Mouse (Mus musculus) WW6 (cell line): ENCODE results near the gene Gipc3.

Experiments used
- DNase-seq: peaks from one replicate; pipeline ENCODE4 v3.0.0-alpha.2; 2013; ENCODE audit warnings: low read depth, low spot score

The Gipc3 gene

DNA sequence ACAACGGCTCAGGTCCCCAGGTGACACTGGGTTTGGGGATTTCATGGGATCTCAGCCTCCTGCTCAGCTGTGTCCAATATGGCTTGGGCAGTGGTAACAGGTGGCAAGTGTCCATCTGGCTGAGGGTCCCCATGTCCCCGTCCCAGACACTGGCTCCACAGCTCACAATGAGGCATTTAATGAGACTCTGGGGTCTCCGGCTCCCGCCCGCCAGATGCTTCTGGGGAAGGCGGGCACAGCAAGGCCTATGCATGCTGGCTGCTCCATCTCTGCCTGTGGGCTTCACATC, 24.1 kb upstream of the Gipc3 start:
- DNase-seq, result no peak

DNA sequence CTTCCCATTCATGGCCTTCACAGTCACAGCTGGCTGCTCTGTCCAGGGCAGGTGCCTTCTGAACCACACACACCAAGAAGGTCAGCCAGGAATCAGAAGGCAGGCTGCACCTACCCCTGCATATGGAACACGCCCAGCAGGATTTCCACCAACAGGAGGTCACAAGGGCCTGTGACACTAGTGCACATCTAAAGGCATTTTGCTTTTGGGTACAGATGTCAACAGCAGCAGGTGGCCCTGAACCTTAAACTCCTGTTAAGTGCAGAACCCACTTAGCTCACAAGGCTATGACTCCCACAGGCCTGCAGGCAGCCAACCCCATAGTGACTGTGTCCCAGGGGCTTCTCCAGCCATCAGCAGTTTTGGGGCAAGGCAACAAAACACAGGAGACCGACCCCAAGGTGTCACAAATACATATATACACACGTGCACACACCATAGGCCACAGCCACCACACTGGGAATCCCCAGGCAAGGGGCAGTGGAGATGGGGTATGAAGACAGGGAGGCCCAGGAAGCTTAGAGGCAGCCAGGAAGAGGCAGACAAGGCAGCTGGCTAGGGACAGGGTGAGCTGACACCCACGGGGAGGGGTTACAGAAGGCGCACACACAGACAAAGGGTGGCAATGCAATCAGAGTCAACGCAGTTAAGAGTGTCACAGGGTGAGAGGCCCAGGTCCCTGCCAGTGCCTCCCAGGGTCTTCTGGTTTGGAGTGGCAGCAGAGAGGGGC, 23.6 kb upstream of the Gipc3 start:
- no peak for DNase-seq

DNA sequence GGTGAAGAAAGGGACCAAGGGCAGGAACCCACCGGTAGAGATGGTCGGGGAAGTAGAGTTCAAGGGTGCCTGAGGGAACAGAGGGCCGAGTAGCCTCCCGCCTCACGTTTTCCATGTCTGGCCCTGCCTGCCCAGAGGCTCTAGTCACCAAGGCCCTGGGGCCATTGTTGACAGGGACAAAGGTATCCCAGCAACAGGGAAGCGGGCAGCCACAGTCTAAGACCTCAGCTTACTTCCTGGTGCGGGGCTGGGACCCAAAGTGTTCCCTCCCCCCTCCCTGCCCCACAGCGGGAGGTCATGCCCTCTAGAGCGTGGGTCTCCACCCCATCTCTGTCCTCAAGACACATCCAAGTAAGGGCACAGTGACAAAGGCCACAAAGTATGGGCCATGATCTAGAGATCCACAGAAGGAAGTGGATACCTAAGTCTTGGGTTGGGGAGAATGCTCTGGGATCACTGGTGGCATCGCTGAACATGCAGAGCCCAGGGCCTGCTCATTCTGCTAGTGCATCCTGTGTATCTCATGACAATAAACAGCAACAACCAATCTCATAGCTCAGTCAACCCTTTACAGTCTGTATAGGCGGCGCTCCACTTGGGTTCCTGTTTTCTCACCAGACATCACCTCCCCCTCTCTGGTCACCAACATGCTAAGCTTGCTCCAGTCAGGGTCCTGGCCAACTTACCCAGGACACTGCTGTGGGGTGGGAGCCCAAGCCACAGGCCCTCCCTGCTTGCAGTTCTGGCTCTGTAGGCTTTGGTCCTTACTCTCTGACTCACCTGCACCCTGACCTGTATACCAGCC, 22.8 kb upstream of the Gipc3 start, which contains the start of gene 4930404N11Rik:
4930404N11Rik (minus strand) TSS at position 145 of the 805 bp plus-strand sequence.
- DNase-seq, result no peak

DNA sequence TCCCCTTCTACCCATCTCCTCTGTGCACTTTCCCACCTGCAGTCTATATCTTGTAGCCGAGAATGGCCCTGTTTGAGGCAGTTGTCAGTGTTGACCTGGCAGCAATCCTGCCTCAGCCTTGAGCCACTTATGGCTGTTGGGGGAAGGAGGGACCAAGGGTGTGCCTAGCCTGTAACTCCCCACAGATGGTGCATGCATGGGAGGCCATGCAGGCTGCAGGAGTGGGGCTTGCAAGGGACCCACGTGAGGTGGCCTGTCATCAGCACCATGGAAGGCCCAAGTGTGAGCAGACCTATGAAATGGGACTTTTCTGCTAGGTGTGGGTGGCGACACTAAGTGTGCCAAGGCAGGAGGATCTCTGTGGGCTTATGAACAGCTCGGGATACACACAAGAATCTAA, 22.0 kb upstream of the Gipc3 start:
- DNase-seq, result no peak

DNA sequence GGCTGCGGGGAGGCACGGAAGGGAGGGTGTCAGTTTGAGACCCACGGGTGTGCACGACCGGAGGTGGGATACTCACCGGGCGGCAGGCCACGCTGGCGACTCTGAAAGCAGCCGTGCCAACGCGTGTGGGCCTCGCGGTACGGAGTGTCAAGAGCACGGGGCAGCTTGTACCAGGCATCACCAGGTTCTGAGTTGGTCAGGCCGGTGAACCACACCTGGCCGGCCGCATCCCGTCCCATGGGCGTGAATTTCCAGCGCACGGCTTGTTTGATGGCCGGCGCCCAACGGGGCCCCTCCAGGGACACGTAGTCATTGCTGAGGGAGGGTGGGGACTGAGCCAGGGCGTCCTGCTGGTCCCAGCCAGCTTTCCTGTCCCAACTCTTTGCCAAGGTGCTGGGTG, 21.6 kb upstream of the Gipc3 start:
- DNase-seq, result no peak

DNA sequence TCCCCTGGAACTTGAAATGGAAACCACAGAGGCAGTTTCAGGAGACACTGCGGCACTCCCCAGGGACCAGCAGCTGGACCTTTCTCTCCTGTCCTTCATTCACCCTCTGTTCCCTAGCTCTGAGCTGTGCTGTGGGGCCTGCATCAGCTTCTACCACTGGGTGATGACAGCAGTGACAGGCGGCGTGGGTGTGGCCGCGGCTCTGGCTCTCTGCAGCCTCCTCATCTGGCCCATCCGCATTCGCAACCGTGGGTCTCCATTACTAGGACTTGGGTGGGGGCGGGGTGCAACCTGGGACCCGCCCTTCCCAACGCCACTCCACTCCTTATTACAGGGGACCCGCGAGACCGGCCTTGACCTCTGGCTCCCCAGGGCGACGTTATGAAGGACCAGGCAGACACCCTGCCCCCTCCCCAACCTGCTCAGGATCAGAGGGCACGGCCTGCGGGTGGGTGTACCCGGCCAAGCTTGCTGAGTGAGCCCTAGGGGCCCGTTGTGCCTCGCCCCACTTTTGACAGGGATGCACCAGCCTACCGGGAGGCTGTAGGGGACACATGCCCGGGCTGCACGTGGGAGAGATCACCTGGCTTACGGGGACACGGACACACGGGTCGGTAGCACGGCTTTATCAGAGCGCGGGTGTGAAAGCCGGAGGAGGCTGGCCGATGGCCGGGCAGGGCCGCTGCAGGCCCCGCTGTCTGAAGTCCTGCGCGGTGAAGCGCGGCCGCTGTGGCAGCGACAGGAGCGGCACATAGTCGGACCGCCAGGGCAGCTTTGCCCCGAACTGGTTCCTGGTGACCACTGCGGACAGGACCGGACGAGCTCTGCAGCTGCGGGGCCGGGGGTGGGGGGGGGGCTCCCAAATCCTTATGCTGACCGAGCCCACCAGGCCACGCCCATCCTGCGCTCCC, 20.6 kb upstream of the Gipc3 start:
- DNase-seq, result no peak

DNA sequence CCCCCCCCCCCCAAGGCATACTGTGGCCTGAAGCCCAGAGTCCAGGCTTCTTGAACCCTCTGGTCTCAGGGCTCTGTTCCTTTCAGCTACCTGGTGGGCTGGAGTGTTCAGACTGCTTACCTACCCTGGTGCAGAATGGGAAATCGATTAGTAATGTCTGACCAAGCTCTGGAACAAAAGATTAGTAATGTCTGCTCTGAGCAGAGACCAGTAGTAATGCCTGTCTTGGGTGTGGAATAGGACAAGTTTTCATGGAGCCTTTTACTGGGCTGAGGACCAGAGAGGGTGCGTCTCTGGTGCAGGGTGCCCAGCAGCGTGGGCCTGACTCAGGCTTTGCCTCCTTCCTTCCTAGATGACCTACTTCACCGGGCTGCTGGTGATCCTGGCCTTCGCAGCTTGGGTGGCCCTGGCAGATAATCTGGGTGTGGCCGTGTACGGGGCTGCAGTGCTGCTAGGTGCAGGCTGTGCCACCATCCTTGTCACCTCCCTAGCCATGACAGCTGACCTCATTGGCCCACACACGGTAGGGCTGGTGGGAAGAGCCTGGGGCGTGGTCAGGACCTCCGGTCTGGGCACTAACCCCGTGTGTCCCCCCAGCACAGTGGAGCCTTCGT, 19.4 kb upstream of the Gipc3 start:
- no peak for DNase-seq

DNA sequence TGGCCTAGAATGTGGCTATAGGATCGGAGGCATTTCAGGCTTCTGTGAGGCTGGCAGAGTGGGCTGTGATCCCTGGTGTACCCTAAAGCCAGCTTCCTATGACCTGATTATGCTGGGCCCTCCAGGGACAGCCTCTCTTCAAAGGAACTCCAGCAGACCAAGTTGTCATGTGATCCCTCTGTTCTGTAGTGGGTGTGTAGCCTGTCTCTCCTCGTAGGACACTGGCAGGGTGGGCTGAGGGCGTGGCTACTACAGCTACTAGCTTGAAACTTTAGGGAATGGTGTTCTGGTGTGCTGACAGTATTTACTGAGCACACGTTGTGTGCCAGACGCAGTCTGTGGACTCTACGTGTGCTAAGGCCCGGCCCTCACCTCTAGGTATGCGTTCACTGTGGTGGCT, 17.7 kb upstream of the Gipc3 start:
- no peak for DNase-seq

DNA sequence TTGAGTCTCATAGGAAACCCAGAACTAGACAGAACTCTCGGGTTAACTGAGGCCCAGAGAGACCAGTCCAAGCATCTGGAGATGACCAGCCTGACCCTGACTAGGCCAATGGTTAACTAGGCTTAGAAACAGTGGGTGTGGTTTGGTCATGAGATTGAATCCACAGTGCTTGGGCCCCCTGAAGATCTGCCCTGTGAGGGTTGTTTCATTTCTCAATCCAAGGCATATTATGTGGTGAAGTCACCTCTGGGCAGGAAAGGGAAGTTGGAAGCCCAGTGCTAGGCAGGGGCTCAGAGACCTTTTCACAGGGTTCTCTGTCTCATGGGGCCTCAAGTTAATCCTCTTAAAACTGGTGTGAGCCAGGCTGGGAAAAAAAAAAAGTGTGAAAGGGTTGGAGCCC, 15.8 kb upstream of the Gipc3 start:
- DNase-seq, result no peak

DNA sequence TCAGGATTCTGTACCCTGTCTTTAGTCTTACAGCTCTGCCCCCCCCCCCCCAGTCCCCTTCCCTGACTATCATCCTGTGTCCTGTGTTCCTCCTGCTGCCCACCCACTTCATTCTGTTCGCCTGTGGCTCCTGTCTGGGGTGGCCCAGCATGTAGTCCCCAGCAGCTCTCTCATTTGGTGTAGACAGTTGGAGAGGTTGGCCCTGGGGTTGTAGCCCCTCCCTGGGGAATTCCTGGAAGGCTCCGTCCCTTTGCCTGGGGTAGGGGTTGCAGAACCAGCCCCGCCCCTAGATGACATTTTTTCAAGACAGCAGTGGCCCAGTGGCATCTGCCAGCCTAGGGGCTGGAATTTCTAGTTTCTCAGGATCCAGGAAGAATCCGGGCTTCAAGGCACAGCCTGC, 15.1 kb upstream of the Gipc3 start:
- DNase-seq, result no peak

DNA sequence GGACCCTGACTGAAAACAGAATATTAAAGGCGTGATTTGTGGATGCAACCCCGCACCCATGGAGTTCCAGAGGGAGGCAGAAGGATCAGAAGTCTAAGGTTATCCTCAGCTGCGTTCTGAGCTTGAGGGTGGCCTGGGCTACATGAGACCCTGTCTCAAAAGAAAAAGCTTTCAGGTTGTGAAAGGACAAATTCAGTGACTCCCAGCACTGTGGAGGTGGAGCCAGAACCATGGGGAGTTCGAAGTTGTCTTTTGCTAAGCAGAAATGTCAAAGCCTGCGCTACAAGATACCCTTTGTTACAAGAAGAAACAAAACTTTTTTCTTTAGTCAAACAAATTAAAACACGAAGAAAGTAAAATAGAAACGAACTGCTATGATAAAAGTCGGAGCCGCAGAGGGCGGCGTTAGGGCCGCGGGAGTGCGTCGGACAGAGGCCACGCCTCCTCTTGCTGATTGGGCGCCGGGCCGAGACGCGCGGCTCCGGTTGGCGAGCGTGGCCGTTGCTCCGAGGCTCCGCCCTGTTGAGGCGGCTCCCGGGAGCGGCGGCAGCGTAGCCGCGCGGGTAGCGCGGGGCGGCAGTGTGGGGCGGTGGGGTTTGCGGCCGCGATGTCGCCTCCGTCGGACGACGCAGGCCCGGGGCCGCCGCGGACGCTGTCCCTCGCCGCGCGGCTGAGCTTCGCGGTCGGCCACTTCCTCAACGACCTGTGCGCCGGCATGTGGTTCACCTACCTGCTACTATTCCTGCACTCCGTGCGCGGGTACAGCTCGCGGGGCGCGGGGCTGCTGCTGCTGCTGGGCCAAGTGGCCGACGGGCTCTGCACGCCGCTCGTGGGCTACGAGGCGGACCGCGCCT, 14.2 kb upstream of the Gipc3 start, which contains the start of gene Mfsd12:
Mfsd12 (plus strand) TSS at position 501 of the 854 bp plus-strand sequence.
- DNase-seq, result no peak

DNA sequence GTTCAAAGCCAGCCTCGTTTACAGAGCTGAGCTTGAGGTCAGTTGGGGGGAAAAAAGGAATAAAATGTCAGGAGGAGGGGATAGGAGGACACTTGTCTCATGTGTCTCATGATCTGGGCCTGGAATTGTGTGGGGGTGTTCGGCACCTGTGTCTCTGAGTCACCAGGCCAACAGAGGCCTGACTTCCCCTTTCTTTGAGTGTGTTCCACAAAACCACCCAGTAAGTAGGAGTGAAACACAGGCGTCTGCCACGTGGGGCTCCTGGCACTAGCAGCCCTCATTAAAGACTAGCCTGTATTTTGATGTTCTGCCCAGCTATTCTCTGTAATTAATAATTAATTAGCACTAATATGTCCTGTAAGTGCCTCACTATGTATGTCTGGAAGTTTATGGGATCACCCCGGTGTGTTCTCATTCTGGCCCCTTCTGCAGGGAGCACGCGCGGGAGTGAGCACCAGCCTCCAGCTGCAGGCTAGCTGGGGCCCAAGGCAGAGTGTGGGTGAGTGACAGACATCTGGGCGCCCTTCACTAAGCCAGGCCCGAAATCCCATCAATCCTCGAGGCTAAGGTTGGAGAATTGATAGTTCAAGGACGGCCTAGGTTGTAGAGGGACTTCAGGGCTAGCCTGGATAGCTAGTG, 13.4 kb upstream of the Gipc3 start:
- no peak for DNase-seq

DNA sequence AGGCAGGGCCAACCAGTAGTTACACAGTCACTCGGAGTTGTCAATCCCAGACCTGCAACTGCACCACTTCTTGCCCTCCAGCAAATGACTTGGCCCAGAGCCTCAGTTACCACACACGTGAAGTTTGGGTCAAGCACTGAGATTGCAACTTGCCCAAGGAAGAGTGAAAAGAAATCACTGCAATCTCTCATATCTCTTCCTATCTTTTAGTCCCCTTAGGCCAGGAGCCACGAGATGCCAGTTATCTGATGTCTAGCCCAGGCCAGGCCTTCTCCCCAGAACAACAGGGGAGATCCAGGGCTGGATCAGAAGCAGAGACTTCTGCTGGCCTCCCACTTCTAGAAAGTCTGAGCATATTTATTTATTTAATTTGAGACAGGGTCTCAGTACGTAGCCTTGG, 12.5 kb upstream of the Gipc3 start:
- no peak for DNase-seq

DNA sequence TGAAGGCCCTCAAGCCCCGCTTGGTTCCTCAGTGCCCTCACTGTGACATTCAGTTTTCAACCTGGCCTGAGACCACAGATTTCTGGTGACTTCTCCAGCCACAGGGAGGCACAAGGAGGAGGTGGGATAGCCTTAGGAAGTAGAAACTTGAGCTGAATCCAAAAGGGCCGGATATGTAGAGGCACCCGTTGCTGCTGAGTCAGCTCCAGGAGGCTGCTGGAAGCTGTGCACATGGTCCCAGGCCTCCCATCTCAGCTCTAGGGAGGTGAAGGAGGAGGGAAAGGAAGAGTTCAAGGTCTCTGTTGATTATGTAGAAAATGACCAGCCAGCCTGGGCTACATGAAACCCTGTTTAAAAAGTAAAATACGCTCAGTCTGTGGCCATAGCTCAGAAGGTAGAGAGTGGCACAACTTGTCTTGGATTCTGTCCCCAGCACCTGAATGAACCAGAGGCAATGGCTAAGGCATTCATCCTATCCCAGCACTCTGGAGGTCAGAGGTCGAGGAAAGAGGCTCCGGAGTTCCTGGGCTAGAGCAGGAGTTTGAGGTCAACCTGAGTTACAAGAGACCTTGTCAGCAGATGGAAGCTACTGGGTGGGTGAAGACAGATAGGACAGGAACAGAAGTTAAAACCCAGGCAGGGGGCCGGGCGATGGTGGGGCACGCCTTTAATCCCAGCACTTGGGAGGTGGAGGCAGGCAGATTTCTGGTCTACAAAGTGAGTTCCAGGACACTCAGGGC, 11.8 kb upstream of the Gipc3 start:
- no peak for DNase-seq

DNA sequence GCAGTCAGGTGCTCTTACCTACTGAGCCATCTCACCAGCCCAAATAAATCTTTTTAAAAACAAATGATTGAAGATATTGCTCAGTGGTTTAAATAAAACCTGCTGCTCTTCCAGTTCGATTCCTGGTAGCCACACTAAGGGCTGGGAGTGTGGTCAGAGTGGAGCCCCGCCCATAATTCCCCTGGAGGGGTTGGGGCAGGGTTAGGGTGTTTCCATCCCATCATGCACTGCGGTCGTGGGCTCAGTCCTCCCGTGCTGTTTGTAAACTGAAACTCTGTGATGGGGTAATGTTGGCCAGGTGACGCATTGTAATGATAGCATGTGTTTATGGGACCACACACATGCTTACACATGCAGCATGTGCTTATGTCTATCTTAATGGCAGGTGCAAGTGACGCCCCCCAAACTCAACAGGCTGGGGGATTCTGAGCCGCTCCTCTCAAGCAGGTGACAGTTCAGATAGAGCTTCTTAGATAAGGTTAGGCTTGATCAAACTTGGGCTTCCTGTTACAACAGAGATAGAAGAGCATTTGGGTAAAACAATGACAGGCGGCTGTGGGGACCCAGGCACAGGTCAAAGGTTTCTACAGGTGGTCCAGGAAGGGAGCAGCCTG, 8.7 kb upstream of the Gipc3 start:
- no peak for DNase-seq

DNA sequence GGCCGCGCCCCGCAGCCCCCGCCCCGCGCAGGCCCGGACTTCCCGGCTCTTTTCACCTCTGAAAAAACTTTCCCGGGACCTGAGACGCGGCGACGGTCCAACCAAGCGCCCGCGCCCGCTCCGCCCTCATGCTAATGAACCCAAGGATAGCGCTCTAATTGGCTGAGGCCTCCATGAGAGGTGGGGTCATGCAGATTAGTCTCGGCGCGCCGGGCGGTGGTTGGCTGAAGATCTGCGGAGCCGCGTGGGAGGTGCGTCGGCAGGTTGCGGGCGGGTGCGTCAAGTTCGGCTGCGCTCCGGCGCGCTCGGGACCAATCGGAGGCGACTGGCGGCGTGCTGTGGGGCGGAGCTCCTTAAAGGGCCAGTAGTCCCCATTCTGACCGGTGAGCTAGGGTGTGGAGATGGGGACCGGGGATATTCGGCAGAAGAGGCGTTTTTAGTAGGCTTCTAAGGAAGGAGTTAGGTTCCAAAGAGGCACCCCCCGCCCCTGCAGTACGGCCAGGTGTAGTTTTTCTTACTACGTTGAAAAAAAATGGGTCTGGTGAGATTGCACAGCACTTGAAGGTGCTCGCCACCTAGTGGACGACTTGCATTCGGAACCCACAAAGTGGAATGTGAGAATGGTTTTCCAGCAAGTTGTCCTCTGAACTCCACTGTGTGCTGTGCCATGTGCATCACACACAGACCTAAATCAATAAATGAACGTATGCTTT, 7.4 kb upstream of the Gipc3 start, which contains the start of gene Hmg20b:
Hmg20b (minus strand) TSS at position 130 of the 713 bp plus-strand sequence.
- peak; percentile 98 for DNase-seq

DNA sequence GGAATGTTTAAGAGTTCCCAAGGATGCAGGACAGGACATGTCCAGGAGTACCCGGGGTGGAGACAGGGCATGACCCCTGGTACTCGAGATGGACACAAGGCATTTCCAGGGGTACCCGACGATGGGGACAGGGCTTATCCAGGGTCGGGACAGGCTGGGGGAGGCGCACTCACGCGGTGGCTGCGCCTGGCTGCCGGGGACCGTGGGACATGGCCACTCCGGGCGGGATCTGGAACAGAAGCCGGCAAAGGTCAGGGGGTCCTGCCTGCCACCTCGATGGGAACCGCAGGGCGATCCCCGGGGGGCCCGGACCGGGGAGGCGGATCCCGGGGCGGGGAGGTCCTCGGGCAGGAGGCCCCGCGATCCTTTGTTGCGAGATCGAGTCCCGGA, 6.9 kb upstream of the Gipc3 start:
- no peak for DNase-seq

DNA sequence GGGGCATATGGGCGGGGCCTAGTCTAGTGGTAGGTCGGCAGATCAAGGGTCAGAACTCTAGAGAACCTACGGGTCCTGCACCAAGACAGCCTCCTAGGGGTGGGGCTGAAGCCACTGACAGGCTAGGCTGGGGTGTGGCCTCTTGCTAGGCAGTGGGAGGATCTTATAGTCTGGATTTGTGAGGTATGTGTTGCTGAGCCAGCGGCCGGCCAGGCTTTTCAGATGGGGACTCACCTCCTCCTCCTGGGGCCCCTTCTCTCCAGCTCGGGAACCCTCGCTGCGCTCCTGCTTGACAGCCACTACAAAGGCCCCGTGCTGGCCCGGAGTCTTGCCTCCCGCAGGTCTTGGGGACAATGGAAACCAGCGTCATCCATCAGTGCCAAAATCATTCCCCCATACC, 6.1 kb upstream of the Gipc3 start:
- peak; percentile 57 for DNase-seq
